Mouse (Mus musculus) 3134 (cell line): ENCODE results near the gene Ccdc155.

Experiments used
- DNase-seq: peaks from one replicate; pipeline ENCODE4 v3.0.0-alpha.2; 2011; ENCODE audit warnings: low spot score; ENCODE audit not compliant: insufficient read length; ENCODE audit errors: extremely low read depth

Ccdc155 gene

DNA sequence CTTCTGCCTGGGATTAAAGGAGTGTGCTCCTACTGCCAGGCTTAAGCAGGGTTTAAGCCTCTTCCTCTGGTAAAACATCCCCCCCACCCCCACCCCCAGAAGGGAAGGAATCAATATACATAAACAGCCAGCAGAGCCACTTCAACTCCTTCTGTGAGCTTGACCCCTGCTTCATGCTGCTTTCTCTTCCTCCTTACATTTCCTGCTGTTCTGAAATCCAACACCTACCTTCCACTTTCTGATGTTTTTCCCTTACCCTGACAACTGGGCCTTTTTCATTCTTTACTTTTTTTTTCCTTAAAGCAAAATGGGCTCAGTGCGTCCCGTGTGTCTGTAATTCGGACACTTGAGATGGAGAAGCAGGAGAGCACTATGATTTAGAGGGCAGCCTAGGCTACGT is 54.4 kb downstream of the Ccdc155 start:
- no peak for DNase-seq

DNA sequence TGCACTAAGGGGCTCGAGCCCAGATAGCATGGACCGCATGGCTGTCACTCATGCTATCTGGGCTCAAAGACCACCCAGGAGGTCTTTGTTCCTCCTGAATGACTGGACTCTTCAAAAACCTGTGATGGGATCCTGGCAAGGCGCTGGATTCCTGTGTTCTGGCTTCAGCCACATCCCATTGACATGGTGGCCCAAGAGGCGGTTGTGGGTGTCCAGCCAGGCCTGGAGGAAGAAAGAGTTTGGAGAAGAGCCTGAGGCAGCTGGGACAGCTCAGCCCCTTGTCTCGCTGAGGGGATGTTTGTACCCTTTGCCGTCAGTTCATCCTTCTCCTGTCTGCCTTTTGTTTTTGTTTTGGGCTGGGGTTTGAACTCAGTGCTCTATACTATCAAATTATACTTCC is 55.1 kb downstream of the Ccdc155 start:
- no peak for DNase-seq

DNA sequence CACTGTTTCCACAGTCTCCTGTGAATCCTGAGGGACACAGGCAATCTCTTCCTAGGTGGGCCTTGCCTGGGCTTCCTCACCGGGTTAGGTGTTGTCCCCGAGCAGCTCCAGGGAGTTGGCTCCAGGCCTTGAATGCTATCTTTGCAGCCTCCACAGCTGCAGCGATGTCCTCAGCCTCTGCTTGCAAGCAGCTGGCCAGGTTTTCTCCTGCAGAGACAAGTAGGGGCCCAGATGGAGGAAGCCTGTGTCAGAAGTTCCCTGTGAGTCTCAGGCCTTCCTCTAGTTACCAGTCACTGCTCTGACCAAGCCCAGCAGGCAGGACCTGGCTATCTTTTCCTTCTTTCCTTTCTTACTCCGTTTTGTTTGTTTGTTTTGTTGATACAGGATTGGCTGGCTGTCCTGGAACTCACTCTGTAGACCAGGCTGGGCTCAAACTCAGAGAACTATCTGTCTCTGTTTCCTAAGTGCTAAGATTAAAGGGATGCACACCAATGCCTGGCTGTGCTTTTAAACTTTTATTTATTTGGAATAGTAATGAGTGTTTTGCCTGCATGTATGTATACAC is 56.1 kb downstream of the Ccdc155 start:
- no peak for DNase-seq

DNA sequence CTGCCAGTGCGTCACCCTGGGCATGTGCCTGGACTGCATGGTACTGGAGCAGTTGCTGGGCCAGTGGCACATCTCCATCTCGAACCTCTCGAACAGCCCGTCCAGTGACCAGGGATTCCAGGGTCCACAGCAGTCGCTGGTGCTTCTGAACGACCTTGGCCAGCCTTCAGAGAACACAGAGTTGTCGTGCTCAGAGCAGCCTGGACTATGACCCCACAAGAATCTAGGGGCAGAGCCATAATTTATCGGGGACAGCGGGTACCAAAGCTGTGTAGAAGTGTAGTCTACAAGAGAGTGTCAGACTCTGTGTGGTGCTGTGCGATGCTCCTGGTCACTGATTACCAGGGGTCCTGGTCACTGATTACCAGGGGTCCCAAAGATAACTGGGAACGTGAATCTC is 56.8 kb downstream of the Ccdc155 start:
- DNase-seq: no peak

DNA sequence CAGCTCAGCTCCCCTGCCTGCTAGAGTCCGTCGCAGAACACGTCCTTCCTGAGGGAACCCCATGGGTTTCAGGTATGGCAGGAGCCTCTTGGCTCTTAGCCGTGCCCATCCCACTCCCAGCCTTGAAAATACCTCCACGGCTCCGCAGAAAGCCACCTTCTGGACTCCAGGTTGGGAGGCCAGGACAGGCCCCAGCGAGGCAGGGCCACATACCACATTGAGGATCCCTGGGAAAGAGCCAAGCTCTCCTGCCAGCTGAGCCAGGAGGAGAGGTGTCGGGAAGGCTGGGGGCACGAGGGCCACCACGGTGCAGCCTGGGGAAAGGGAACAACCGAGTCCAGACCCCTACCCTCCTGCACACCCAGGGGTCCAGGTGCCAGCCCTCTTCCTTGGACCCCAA is 57.4 kb downstream of the Ccdc155 start:
- no peak for DNase-seq

DNA sequence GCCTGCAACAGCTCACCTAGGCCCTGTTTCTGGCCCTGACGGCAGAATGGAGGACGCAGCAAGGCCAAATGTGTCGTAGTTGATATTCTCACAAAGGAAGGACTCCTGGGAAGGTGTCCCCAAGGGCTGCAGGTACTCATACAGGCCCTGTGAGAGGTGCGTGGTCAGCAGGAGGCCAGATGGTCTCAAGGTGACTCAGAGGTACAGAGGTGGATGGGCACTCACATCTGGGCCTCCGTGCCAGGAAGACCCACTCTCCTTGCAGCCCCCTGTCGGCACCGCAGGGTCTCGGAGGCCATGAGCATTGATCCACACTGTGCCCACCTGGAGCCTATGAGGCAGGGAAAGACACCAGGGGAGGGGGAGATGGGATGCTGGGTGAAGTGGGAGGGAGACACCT is 59.2 kb downstream of the Ccdc155 start:
- DNase-seq: no peak

DNA sequence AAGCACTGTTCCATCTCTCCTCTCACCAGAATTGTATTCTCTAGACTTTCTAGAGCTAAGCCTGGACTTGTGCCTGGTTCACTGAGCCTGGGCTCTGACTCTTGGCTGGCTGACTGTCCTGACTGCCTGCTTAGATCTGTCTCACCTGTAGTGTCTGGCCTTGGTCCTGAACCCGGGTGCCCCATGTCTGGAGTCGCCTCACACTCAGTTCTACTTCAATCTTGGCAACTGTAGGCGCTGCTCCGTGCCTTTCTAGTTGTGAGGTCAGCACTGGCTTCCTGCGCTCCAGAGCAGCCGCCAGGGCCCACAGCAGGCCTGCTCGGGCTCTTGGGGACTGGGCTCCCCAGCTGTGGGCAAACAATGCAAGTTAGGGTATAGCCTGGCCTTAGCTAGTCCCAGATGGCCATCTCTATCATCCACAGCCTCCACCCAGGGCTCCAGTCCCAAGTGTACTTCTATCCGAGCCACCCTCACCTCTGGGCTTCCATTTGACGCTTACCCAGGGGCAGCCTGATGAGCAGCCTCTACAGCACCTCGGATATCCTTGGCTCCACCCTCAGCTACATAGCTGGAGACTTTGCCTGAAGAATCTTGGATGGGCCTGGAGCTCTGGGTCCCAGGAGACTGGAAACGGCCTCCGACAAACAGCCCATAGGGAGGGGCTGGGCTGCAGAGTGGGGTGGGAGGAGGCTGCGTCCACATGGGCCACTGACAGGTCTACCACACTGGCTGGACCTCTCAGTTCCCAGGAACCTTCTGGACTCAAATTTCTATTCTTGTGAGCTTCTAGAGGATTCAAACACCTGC is 60.1 kb downstream of the Ccdc155 start:
- DNase-seq: no peak

DNA sequence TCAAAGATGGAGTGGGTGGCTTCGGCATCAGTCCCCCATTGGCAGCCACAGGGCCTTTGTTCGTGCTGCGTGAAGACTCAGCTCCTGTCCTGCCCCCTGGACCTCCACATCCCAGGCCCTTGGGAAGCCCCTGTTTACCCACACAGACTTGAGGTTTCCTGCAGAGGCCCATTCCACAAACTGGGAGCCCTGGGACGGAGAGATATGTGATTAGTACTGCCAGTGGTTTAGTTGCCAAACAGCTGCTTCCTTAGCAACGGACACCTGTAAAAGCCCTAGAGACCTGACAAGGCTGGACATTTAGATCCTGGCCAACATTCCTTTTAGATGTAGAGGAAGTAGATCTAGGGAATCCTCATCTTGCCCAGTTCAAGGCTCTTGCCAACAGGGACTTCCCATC is 62.8 kb downstream of the Ccdc155 start:
- no peak for DNase-seq

DNA sequence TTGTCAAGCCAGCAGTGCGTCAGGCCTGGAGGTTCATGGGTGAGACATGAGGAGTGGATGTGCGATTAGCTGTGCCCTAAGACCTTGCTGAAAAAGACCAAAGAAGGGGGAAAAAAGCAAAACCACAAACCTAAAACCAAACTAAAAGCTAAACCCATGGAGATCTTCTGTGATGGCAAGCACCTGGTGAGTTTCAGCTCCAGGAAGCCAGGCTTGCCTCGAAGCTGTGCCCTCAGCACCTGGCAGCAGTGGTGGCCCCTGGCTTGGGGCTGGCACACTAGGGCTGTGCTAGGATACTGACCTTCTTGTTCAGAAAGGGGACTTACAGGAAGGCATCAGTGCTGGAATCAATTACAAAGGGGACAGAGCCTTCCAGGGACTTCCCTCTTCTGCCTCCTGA is 63.4 kb downstream of the Ccdc155 start:
- no peak for DNase-seq

DNA sequence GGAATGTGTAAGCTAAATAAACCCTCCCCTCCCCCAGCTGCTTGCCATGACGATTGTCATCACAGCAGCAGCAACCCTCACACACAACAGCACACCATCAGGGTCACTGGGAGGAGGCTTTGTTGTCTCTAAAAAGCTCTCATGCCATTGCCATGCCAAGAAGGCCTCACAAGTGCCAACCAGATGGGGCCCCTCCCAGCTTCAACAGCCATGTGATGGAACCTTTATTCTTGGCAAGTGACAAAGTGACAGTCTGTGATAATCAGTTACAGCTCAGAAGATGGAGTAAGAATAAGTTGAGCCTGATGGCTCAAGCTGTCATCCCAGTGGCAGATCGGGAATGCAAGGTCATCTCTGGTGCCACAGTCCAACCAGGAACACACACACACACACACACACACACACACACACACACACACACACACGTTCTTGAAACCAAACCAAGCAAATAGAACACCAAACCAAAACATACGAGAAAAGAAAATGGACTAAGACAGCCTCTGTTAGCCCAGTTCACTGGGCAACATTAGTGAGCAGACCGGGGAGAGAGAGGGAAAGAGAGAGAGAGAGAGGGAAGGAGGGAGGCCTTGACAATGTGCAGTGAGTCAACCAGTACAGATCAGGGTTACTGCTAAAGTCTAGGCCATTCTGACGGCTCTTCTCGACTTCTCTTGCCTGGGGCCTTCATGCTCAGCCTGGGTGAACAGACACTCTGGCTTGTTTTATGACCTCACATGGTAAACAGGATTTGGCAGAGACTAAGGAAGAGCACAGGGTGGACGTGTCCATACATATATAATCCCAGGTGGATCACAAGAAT is 64.6 kb downstream of the Ccdc155 start:
- DNase-seq: no peak

DNA sequence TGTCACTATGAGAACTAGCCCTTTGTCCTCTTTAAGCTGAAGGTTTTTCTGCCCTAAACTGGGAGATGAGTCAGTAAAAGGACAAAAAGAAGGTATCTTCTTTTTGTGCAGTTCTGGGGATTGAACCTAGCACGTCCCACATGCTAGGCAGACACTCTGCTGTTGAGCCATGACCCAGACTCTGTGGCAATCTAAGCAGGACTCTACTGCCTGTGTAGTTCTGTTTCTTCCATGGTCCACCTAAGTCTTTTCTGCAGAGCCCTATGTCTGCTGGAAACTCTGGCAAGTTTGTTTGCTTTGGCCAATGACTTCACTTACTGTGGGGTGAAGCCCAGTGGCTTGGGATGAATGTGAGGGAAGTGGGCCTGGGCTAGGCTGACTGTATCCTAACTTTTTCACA is 66.3 kb downstream of the Ccdc155 start:
- DNase-seq: no peak

DNA sequence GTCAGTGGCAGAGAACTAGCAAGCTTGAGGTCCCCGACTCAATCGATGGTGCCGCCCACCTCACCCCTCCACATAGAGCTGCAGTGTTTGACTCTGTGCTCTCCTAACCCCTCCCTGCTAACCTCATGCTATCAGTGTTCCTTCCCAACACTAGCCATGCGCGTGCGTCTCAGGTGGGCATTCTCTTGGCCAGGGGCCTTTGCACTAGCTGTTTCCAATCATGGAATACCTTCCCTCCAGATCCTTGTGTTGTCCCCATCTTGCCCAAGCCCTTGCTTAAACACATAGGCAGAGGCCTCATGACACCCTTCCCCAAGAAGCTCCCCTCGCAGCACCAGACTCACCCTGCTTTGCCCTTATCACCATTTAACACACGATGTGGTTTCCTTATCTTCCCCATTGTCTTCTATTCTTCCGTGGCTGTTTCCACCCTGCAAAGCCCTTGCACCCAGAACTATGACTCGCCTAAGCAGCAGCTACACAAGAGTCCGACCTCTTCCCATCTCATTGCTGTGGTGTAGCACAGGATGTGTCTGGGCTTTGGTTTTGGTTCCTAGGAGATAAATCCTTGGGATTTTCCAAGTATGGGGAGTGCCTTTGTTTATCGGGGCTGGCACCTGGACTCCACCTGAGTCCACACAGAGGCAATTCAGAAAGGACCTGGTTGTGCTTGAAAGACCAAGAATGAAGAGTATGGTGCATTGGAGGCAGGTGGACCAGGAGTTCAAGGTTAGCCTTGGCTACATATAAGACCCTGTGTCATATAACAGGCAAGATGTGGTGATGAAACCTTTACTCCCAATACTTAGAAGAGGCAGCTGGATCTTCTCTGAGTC is 67.3 kb downstream of the Ccdc155 start:
- DNase-seq: no peak

DNA sequence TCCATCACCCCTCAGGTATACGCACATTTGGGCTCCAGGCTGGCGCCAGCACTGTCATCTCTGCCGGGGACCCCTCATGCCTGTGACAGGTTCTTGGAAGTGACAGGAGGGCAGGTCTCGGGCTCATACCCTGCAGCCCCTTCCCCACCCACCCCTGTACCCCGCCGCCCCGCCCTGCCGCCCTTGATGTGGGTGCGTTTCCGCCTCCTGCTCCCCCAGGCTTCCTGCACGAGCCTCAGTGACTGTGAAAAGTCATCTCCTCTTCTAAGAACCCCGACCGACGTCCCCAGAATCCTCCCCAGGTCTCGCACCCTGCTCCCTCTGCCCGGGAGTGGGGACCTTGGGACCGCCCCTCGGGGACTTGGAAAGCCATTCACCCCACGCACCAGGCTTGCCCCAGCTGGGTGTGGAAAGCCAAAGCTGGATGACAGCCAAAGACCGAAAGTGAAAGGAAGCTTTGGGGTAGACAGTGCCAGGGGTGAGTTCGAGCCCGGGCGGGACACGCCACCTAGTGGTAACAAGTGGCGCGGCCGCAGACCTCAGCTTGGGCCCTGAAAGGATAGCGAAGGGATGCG is 68.6 kb downstream of the Ccdc155 start, which contains the start of the genes Gm45713 and Flt3l:
Gm45713 (minus strand) TSS at position 239 of the 575 bp plus-strand sequence.
Flt3l (minus strand) TSS at position 440 of the 575 bp plus-strand sequence.
- DNase-seq: peak; percentile 86

DNA sequence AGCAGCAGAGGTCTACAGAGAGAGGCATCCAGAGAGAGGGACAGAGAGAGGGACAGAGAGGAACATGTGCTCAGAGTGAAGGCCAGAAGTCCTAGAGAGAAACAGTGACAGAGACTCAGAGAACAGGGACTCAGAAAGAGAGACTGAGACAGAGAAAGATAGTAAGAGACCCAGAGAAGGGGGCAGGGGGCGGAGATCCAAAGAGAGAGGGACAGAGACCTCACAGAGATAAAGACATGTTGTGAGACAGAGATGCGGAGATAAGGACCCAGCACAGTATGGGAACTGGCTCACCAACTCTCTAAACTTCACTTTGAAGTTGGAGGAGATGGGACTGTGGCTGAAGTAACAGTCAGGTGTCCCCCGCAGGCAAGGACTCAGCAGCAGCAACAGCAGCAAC is 69.3 kb downstream of the Ccdc155 start:
- DNase-seq: no peak

DNA sequence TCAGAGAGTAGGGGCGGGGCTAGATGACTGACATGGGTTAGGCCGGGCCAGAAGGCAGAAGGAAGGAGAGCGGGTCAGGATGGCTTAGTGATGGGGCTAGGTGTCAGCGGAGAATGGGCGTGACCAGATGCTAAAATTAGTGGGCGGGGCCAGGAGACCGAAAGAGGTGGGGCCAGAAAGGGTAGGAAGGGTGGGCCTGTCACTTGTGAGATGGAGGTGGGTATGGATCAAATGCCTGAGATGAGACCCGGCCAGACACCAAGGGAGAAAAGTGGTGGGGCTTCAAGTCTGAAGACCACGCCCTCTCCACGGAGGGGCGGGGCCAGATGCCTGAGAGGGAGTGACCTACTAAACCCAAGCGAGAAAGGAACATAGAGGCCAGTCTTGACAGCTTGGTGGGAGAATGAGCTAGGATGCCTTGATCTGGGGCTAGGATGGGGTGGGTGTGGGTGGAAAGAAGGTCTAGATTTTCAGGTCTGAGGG is 70.1 kb downstream of the Ccdc155 start:
- DNase-seq: peak; percentile 61
